Mouse (Mus musculus): ENCODE measurements around the gene Jun. TPM values are rescaled to one million over a fixed set of nuclear protein-coding genes. Genes with fewer than 3 reads are reported as not detected.

Jun gene
- total RNA-seq, 1 experiment = 16.6 TPM

- Histone ChIP-seq H3K9ac (ENCODE audit: insufficient read depth, low read depth, low read length, poor library complexity, severe bottlenecking) (no peak overlapping the region), H3K9me3 (ENCODE audit: control insufficient read depth, insufficient read depth, low read depth, low read length) (no peaks in the 10 kb centered on the region), H3K36me3 (ENCODE audit: control insufficient read depth, insufficient read depth, low read length, poor library complexity, severe bottlenecking) (no peaks in the 10 kb centered on the region), H3K4me3 (ENCODE audit: insufficient read depth in 1 of 2, low read depth in 1 of 2, low read length in 2 of 2, poor library complexity in 1 of 2, severe bottlenecking in 1 of 2) (no peak overlapping the region), H3K27ac (ENCODE audit: insufficient read depth, low read depth, low read length, poor library complexity, severe bottlenecking) (no peak overlapping the region), H3K4me1 (ENCODE audit: control insufficient read depth in 2 of 2, insufficient read depth in 2 of 2, low read length in 2 of 2, poor library complexity in 1 of 2) (peaks cover 3% of the 10 kb centered on the region in 2 experiments; a peak in 1 of 4 replicates)
- in situ Hi-C loops (cut with MboI; ENCODE audit: low sequenced_read_pairs in 2 of 2, unreplicated experiment in 2 of 2) = no loop called here
- TF ChIP-seq ZC3H11A (IDR thresholded peaks at IDR 0.05; ENCODE audit: borderline replicate concordance, low read depth, low read length) (no peak), HCFC1 (IDR thresholded peaks at IDR 0.05; ENCODE audit: borderline replicate concordance, insufficient read depth, low read length) (no peak), ZNF384 (IDR thresholded peaks at IDR 0.05; ENCODE audit: low read depth, low read length) (no peak), MAFK (IDR thresholded peaks at IDR 0.05; ENCODE audit: insufficient read depth, low read depth, low read length) (no peak), CHD2 (IDR thresholded peaks at IDR 0.05; ENCODE audit: low read depth, low read length) (no peak)
- no peak for DNase-seq (ENCODE audit: low read depth, low spot score)
These were observed 21.3 kb upstream of the Jun start for GRCm38 (mm10) chr4:95073214-95073750.

GRCm38 (mm10) chr4:95070407-95070806 lies 18.4 kb upstream of the Jun start:
- H3K9ac ChIP-seq (ENCODE audit: insufficient read depth, low read depth, low read length, poor library complexity, severe bottlenecking) = no peak overlapping the region
- in situ Hi-C loops (cut with MboI; ENCODE audit: low sequenced_read_pairs in 2 of 2, unreplicated experiment in 2 of 2) = no loop called here

DNA sequence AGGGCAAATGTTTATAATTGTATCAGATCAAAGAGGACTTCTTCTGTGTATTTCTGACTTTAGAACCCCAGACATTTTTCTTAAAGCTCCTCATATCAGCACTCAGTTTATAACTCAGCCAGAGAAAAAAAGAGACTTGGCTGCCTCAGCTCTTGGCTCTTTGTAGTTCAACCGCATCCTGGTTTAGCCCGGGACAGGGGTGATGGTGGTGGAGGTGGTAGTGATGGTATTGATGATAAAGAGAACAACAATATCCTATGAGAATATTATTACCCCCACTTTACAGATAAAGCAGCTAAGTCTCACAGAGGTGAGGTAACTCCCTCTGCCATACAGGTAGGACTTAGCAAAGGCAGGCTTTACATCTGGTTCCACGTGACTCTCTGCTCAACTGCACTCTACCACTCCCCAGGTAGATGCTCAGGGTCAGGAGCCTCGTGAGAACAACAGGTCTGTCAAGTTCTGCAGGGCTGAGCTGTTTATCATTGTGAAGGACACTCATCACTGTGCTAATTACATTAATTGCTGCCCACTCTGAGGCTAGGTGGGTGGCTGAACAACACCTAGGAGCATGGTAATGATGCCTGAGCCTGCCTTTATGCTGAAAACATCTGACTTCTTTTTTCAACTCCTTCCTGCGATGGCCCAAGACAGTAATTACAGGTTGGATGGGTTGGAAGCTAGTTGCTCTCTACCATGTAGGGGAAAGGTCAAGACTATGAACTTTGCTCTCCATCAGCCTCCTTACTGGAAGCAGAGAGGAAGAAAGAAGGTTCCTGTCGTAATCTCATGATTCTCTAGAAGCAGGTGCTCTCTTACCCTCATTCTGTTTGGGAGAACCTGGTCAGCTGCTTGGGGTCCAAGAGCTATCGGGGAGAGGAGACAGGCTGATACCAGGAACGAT lies 16.3 kb upstream of the Jun start:
- DNase-seq (ENCODE audit: low read depth, low spot score) = no peak
- H3K36me3 ChIP-seq (ENCODE audit: control insufficient read depth, insufficient read depth, low read length, poor library complexity, severe bottlenecking) = no peaks in the 10 kb centered on the region
- no peaks in the 10 kb centered on the region for H3K4me1 ChIP-seq (ENCODE audit: control insufficient read depth in 2 of 2, insufficient read depth in 2 of 2, low read length in 2 of 2, poor library complexity in 1 of 2)
- TF ChIP-seq MAFK (IDR thresholded peaks at IDR 0.05; ENCODE audit: insufficient read depth, low read depth, low read length) (no peak), ZNF384 (IDR thresholded peaks at IDR 0.05; ENCODE audit: low read depth, low read length) (no peak), CHD2 (IDR thresholded peaks at IDR 0.05; ENCODE audit: low read depth, low read length) (no peak), ZC3H11A (IDR thresholded peaks at IDR 0.05; ENCODE audit: borderline replicate concordance, low read depth, low read length) (no peak)
- no peak overlapping the region for H3K9ac ChIP-seq (ENCODE audit: insufficient read depth, low read depth, low read length, poor library complexity, severe bottlenecking)
- no peak overlapping the region for H3K27ac ChIP-seq (ENCODE audit: insufficient read depth, low read depth, low read length, poor library complexity, severe bottlenecking)
- H3K9me3 ChIP-seq (ENCODE audit: control insufficient read depth, insufficient read depth, low read depth, low read length) = no peaks in the 10 kb centered on the region
- in situ Hi-C loops (cut with MboI; ENCODE audit: low sequenced_read_pairs in 2 of 2, unreplicated experiment in 2 of 2) = no loop called here
- H3K4me3 ChIP-seq (ENCODE audit: insufficient read depth in 1 of 2, low read depth in 1 of 2, low read length in 2 of 2, poor library complexity in 1 of 2, severe bottlenecking in 1 of 2) = no peak overlapping the region

More at GRCm38 (mm10) chr4:95070407-95070806, 18.4 kb upstream of the Jun start:
- TF ChIP-seq ZC3H11A (IDR thresholded peaks at IDR 0.05; ENCODE audit: borderline replicate concordance, low read depth, low read length) = no peak
- TF ChIP-seq ZNF384 (IDR thresholded peaks at IDR 0.05; ENCODE audit: low read depth, low read length) = no peak
- no peak for TF ChIP-seq HCFC1 (IDR thresholded peaks at IDR 0.05; ENCODE audit: borderline replicate concordance, insufficient read depth, low read length)
- TF ChIP-seq MAFK (IDR thresholded peaks at IDR 0.05; ENCODE audit: insufficient read depth, low read depth, low read length) = no peak
- TF ChIP-seq CHD2 (IDR thresholded peaks at IDR 0.05; ENCODE audit: low read depth, low read length) = no peak
- Histone ChIP-seq H3K9me3 (ENCODE audit: control insufficient read depth, insufficient read depth, low read depth, low read length) (no peaks in the 10 kb centered on the region), H3K4me3 (ENCODE audit: insufficient read depth in 1 of 2, low read depth in 1 of 2, low read length in 2 of 2, poor library complexity in 1 of 2, severe bottlenecking in 1 of 2) (no peak overlapping the region), H3K4me1 (ENCODE audit: control insufficient read depth in 2 of 2, insufficient read depth in 2 of 2, low read length in 2 of 2, poor library complexity in 1 of 2) (no peaks in the 10 kb centered on the region), H3K36me3 (ENCODE audit: control insufficient read depth, insufficient read depth, low read length, poor library complexity, severe bottlenecking) (no peaks in the 10 kb centered on the region), H3K27ac (ENCODE audit: insufficient read depth, low read depth, low read length, poor library complexity, severe bottlenecking) (no peak overlapping the region)
- DNase-seq (ENCODE audit: low read depth, low spot score) = no peak

- TF ChIP-seq MAFK (IDR thresholded peaks at IDR 0.05; ENCODE audit: insufficient read depth, low read depth, low read length) = no peak
- TF ChIP-seq CHD2 (IDR thresholded peaks at IDR 0.05; ENCODE audit: low read depth, low read length) = no peak
- TF ChIP-seq ZC3H11A (IDR thresholded peaks at IDR 0.05; ENCODE audit: borderline replicate concordance, low read depth, low read length) = no peak
- TF ChIP-seq ZNF384 (IDR thresholded peaks at IDR 0.05; ENCODE audit: low read depth, low read length) = no peak
- H3K4me1 ChIP-seq (ENCODE audit: control insufficient read depth in 2 of 2, insufficient read depth in 2 of 2, low read length in 2 of 2, poor library complexity in 1 of 2) = no peaks in the 10 kb centered on the region
- no peaks in the 10 kb centered on the region for H3K9me3 ChIP-seq (ENCODE audit: control insufficient read depth, insufficient read depth, low read depth, low read length)
- no peak overlapping the region for H3K9ac ChIP-seq (ENCODE audit: insufficient read depth, low read depth, low read length, poor library complexity, severe bottlenecking)
- no peaks in the 10 kb centered on the region for H3K36me3 ChIP-seq (ENCODE audit: control insufficient read depth, insufficient read depth, low read length, poor library complexity, severe bottlenecking)
- no peak overlapping the region for H3K27ac ChIP-seq (ENCODE audit: insufficient read depth, low read depth, low read length, poor library complexity, severe bottlenecking)
- in situ Hi-C loops (cut with MboI; ENCODE audit: low sequenced_read_pairs in 2 of 2, unreplicated experiment in 2 of 2) = no loop called here
- H3K4me3 ChIP-seq (ENCODE audit: insufficient read depth in 1 of 2, low read depth in 1 of 2, low read length in 2 of 2, poor library complexity in 1 of 2, severe bottlenecking in 1 of 2) = no peak overlapping the region
- no peak for DNase-seq (ENCODE audit: low read depth, low spot score)
These were observed 11.7 kb upstream of the Jun start for GRCm38 (mm10) chr4:95063609-95064210.

Measured in ES-E14 (cell line).